Mouse (Mus musculus) MEL (cell line): ENCODE measurements around the gene Abtb1. TPM values are rescaled to one million over a fixed set of nuclear protein-coding genes. Genes with fewer than 3 reads are reported as not detected.

Experiments
- DNase-seq: peaks from one replicate; pipeline ENCODE4 v3.0.0; 2011; ENCODE audit warnings: low read depth, low spot score
- H3K27ac ChIP-seq: 2 replicates; pipeline ENCODE4 v1.5.1; 2012; ENCODE audit warnings: low read depth, mild to moderate bottlenecking, control low read depth, low read length, moderate library complexity; ENCODE audit not compliant: control insufficient read depth
- H3K27me3 ChIP-seq, 2 experiments: fragments of 150-350 bp in 1 of 2; sonication (generic) in 1 of 2; 2 replicates each; pipeline ENCODE4 v1.6.1; 2012; ENCODE audit warnings: low read length in 2 of 2, mild to moderate bottlenecking in 2 of 2, improper control_type of control experiment in 1 of 2, moderate library complexity in 1 of 2; ENCODE audit not compliant: insufficient read depth in 2 of 2, control insufficient read depth in 1 of 2
- H3K36me3 ChIP-seq, 2 experiments: 2 replicates each; pipeline ENCODE4 v1.6.1; 2012 to 2014; ENCODE audit warnings: low read length in 2 of 2, improper control_type of control experiment in 1 of 2, inconsistent platforms in 1 of 2, mild to moderate bottlenecking in 1 of 2; ENCODE audit not compliant: insufficient read depth in 2 of 2, control insufficient read depth in 1 of 2
- H3K4me1 ChIP-seq, 2 experiments: fragments of 150-350 bp in 1 of 2; sonication (generic) in 1 of 2; 2 replicates each; pipeline ENCODE4 v1.6.1; 2012; ENCODE audit warnings: low read length in 2 of 2, improper control_type of control experiment in 1 of 2, mild to moderate bottlenecking in 1 of 2; ENCODE audit not compliant: insufficient read depth in 2 of 2, control insufficient read depth in 1 of 2
- H3K4me3 ChIP-seq, 2 experiments: fragments of 150-350 bp in 1 of 2; sonication (generic) in 1 of 2; 2 replicates each; pipeline ENCODE4 v1.5.1; 2012; ENCODE audit warnings: low read depth in 2 of 2, low read length in 2 of 2, mild to moderate bottlenecking in 2 of 2, moderate library complexity in 2 of 2, control low read depth in 1 of 2, improper control_type of control experiment in 1 of 2; ENCODE audit not compliant: control insufficient read depth in 1 of 2, insufficient read depth in 1 of 2
- H3K79me2 ChIP-seq: 2 replicates; pipeline ENCODE4 v1.6.1; 2012; ENCODE audit warnings: mild to moderate bottlenecking, low read length, moderate library complexity; ENCODE audit not compliant: control insufficient read depth, poor library complexity, insufficient read depth
- H3K9ac ChIP-seq: 2 replicates; pipeline ENCODE4 v1.6.1; 2012; ENCODE audit warnings: low read depth, mild to moderate bottlenecking, control low read depth, low read length, moderate library complexity; ENCODE audit not compliant: control insufficient read depth, poor library complexity, severe bottlenecking
- H3K9me3 ChIP-seq: fragments of 150-350 bp; sonication (generic); replicated peaks from 2 replicates; pipeline ENCODE4 v1.6.1; 2012; ENCODE audit warnings: mild to moderate bottlenecking, low read length, improper control_type of control experiment, moderate library complexity; ENCODE audit not compliant: insufficient read depth
- CHD2 ChIP-seq: IDR thresholded peaks from 2 replicates; pipeline ENCODE4 v1.6.1; 2011; ENCODE audit warnings: low read length, improper control_type of control experiment
- CTCF ChIP-seq, 3 experiments: IDR thresholded peaks in 2 of 3; conservative IDR thresholded peaks in 1 of 3; 2 replicates each; pipeline ENCODE4 v1.5.1; 2011 to 2012; ENCODE audit warnings: low read length in 3 of 3, low read depth in 2 of 3, mild to moderate bottlenecking in 2 of 3, improper control_type of control experiment in 1 of 3, inconsistent platforms in 1 of 3, mixed read lengths in 1 of 3, moderate library complexity in 1 of 3; ENCODE audit not compliant: control insufficient read depth in 1 of 3, insufficient read depth in 1 of 3, poor library complexity in 1 of 3, severe bottlenecking in 1 of 3
- E2F4 ChIP-seq: IDR thresholded peaks from 2 replicates; pipeline ENCODE4 v1.6.1; 2011; ENCODE audit warnings: low read depth, low read length, improper control_type of control experiment, borderline replicate concordance
- ETS1 ChIP-seq: IDR thresholded peaks from 2 replicates; pipeline ENCODE4 v1.6.1; 2012; ENCODE audit warnings: low read depth, mild to moderate bottlenecking, inconsistent platforms, low read length, improper control_type of control experiment, moderate library complexity
- GATA1 ChIP-seq: IDR thresholded peaks from 2 replicates; pipeline ENCODE4 v1.6.1; 2011; ENCODE audit warnings: low read depth, low read length, improper control_type of control experiment
- JUND ChIP-seq: IDR thresholded peaks from 2 replicates; pipeline ENCODE4 v1.6.1; 2011; ENCODE audit warnings: low read depth, mild to moderate bottlenecking, improper control_type of control experiment, low read length
- MAX ChIP-seq: IDR thresholded peaks from 2 replicates; pipeline ENCODE4 v1.6.1; 2011; ENCODE audit warnings: low read length, improper control_type of control experiment
- MXI1 ChIP-seq: IDR thresholded peaks from 2 replicates; pipeline ENCODE4 v1.6.1; 2011; ENCODE audit warnings: mild to moderate bottlenecking, low read depth, low read length, improper control_type of control experiment
- MYB ChIP-seq: IDR thresholded peaks from 2 replicates; pipeline ENCODE4 v1.6.1; 2011; ENCODE audit warnings: mild to moderate bottlenecking, low read depth, low read length, improper control_type of control experiment
- POLR2A ChIP-seq, 2 experiments: IDR thresholded peaks; 2 replicates each; pipeline ENCODE4 v1.6.1; 2011 to 2012; ENCODE audit warnings: low read length in 2 of 2, mild to moderate bottlenecking in 2 of 2, control low read depth in 1 of 2, improper control_type of control experiment in 1 of 2, low read depth in 1 of 2, moderate library complexity in 1 of 2; ENCODE audit not compliant: control insufficient read depth in 1 of 2, insufficient read depth in 1 of 2, poor library complexity in 1 of 2
- POLR2AphosphoS5 ChIP-seq: IDR thresholded peaks from 2 replicates; pipeline ENCODE4 v1.6.1; 2012; ENCODE audit warnings: low read depth, borderline replicate concordance, mild to moderate bottlenecking, inconsistent platforms, low read length, moderate library complexity, mixed read lengths
- RCOR1 ChIP-seq: IDR thresholded peaks from 2 replicates; pipeline ENCODE4 v1.6.1; 2012; ENCODE audit warnings: low read depth, mild to moderate bottlenecking, inconsistent platforms, low read length, improper control_type of control experiment
- SIN3A ChIP-seq: IDR thresholded peaks from 2 replicates; pipeline ENCODE4 v1.6.1; 2012; ENCODE audit warnings: low read length, improper control_type of control experiment, inconsistent platforms
- SMC3 ChIP-seq: IDR thresholded peaks from 2 replicates; pipeline ENCODE4 v1.6.1; 2011; ENCODE audit warnings: low read depth, low read length, improper control_type of control experiment
- TCF12 ChIP-seq: IDR thresholded peaks from 2 replicates; pipeline ENCODE4 v1.6.1; 2014; ENCODE audit warnings: low read depth, mild to moderate bottlenecking, inconsistent platforms, low read length, improper control_type of control experiment, moderate library complexity
- UBTF ChIP-seq: IDR thresholded peaks from 2 replicates; pipeline ENCODE4 v1.6.1; 2012; ENCODE audit warnings: low read depth, mild to moderate bottlenecking, inconsistent platforms, low read length, improper control_type of control experiment, moderate library complexity, borderline replicate concordance; ENCODE audit not compliant: insufficient read depth
- polyA plus RNA-seq, 2 experiments: library from polyadenylated mRNA; stranded (reverse) in 1 of 2; unstranded in 1 of 2; fragments of >175 nt in 1 of 2; fragments of >200 nt in 1 of 2; gene quantifications; 2 replicates each; pipeline versions ENCODE4 v1.2.1 to v1.2.4; 2012; ENCODE audit warnings: low replicate concordance in 2 of 2, low read depth in 1 of 2; ENCODE audit not compliant: insufficient read length in 2 of 2, insufficient read depth in 1 of 2, missing spikeins in 1 of 2
- total RNA-seq: library from RNA; depleted of rRNA; stranded (reverse); fragments of 300-350 nt; gene quantifications from 2 replicates; pipeline ENCODE4 v1.2.3, GENCODE M21; 2012

Gene Abtb1
- total and polyA plus RNA-seq, 3 experiments, result 7.4 to 16.9 TPM; not detected in 1

DNA sequence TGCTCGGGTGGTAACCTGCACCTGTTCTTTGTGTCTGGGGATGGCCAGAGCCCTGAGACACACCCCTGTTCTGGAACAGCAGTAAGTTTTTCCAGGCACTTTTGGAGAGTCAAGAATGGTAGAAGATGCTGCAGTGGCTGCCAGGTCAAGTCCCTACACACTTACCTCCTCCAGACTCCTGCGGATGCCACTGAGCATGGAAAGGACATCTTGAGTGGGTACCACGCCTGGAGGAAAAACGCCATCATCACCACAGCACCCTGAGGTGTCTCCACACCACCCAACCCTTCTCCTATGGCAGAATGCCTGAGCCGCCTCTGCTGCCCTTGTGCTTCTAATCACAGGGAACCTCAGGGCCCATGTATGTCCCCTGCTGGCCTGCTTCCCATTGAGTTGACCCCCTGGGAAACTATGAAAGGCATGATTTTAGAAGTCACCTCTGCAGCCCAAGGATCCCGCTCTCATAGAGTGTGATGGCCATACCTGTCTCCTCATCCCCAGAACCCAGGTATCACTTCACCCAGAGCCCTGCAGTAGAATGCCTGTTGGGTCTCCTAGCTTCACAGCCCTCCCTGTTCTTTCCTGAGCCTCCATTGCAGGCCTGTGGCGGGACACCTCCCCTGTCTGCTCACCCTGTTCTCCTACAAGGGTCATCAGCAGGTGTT lies 3.2 kb upstream of the Abtb1 start:
- Histone ChIP-seq H3K27ac (no peak overlapping the region), H3K9ac (no peak overlapping the region), H3K9me3 (no peaks in the 10 kb centered on the region), H3K4me3 (no peak overlapping the region), H3K27me3 (peaks cover 1 to 2% of the 10 kb centered on the region in 2 experiments; a peak in 2 of 4 replicates), H3K4me1 (peaks cover 2 to 6% of the 10 kb centered on the region in 2 experiments; a peak in 2 of 4 replicates), H3K36me3 (no peaks in the 10 kb centered on the region), H3K79me2 (no peaks in the 10 kb centered on the region; the same call in 1 of the 2 replicates)
- no peak for TF ChIP-seq CHD2
- TF ChIP-seq TCF12, result no peak
- TF ChIP-seq ETS1, result no peak
- no peak for TF ChIP-seq POLR2A (IDR thresholded peaks at IDR 0.05; ENCODE audit: control insufficient read depth in 1 of 2, insufficient read depth in 1 of 2, low read depth in 1 of 2, low read length in 2 of 2, poor library complexity in 1 of 2)
- TF ChIP-seq MYB, result no peak
- no peak for TF ChIP-seq SMC3
- no peak for TF ChIP-seq MAX
- no peak for TF ChIP-seq UBTF
- TF ChIP-seq E2F4, result no peak
- no peak for TF ChIP-seq CTCF (IDR thresholded peaks at IDR 0.05 in 2 of 3, conservative IDR thresholded peaks at IDR 0.05 in 1 of 3; ENCODE audit: control insufficient read depth in 1 of 3, insufficient read depth in 1 of 3, low read depth in 2 of 3, low read length in 3 of 3, poor library complexity in 1 of 3, severe bottlenecking in 1 of 3)
- no peak for TF ChIP-seq SIN3A
- no peak for DNase-seq

DNA sequence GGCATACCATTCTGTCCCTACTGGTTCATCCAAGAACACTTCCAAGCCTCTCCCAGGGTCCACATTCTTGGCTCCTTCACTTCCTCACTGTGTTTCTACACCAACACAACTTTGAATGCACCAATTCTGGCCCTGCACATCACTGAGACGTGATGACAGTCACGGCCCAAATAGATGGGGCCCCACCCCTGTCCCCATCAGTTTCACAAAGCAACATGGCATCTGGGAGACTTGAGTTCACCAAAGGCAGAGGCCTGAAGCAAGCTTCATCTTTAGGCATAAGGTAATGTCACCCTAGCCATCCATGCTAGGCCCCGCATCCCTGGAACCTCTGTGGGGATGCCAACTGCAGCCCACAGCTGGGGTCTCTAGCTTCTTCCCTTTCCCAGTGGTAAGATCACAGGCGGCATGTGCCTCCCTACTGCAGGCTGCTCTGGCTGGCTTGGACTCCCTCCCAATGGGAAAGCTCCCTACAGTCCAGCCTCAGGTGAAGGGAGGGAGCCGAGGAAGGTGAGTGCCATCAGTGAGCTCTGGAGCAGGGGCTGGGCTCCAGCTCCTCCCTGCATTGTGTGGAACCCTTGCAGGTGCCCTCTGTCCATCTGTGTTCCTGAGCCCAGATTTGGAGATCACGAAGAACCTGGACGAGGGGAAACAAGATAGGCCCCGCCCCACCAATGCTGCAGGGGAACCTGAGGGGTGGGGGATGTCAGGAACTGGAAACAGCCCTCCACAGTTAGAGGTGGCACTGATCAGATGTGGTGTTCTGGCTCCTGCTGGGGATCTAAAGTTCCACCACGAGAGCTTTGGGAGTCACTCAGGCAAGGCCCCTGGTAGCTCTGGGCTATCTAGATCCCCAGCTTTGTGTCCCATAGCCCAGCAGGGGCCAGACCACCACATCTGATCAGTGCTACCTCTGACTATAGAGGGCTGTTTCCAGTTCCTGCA lies 2.3 kb upstream of the Abtb1 start:
- Histone ChIP-seq H3K4me1 (peaks cover 2 to 6% of the 10 kb centered on the region in 2 experiments; a peak in 2 of 4 replicates), H3K27ac (no peak overlapping the region), H3K27me3 (peaks cover 1 to 2% of the 10 kb centered on the region in 2 experiments; a peak in 2 of 4 replicates), H3K79me2 (no peaks in the 10 kb centered on the region; the same call in 1 of the 2 replicates), H3K9ac (no peak overlapping the region), H3K36me3 (no peaks in the 10 kb centered on the region), H3K9me3 (no peaks in the 10 kb centered on the region), H3K4me3 (no peak overlapping the region)
- no peak for DNase-seq
- no peak for TF ChIP-seq JUND
- no peak for TF ChIP-seq TCF12
- TF ChIP-seq E2F4, result no peak
- no peak for TF ChIP-seq CTCF (IDR thresholded peaks at IDR 0.05 in 2 of 3, conservative IDR thresholded peaks at IDR 0.05 in 1 of 3; ENCODE audit: control insufficient read depth in 1 of 3, insufficient read depth in 1 of 3, low read depth in 2 of 3, low read length in 3 of 3, poor library complexity in 1 of 3, severe bottlenecking in 1 of 3)
- TF ChIP-seq MXI1, result no peak
- TF ChIP-seq GATA1, result no peak
- TF ChIP-seq POLR2AphosphoS5, result no peak
- TF ChIP-seq RCOR1, result no peak
